Mouse (Mus musculus): ENCODE measurements around the gene Olig2. TPM values are rescaled to one million over a fixed set of nuclear protein-coding genes. Genes with fewer than 3 reads are reported as not detected.

Olig2 gene
- under 1 TPM in 1 of 2 experiments, not detected in 1; 0.11 TPM for total RNA-seq (2021)
- long read RNA-seq, experiment 1, partial matches to known transcripts, result 0 of 1 reads
- long read RNA-seq, experiment 1, other reads (novel, unspliced or antisense), result 1 of 1 reads
- long read RNA-seq, experiment 2, result 0 reads

GRCm38 (mm10) chr16:91225233-91226037, at the start of gene Olig2:
Olig2 (plus strand) TSS chr16:91225457.
- no peak for DNase-seq (ENCODE audit: low spot score in 2 of 2)

- no peak for DNase-seq (ENCODE audit: low spot score in 2 of 2)
Measured at GRCm38 (mm10) chr16:91175892-91176291, 49.4 kb upstream of the Olig2 start.

- no peak for DNase-seq (ENCODE audit: low spot score in 2 of 2)
Measured at GRCm38 (mm10) chr16:91187046-91187445, 38.2 kb upstream of the Olig2 start.

GRCm38 (mm10) chr16:91187662-91188061, 37.6 kb upstream of the Olig2 start:
- no peak for DNase-seq (ENCODE audit: low spot score in 2 of 2)

GRCm38 (mm10) chr16:91188304-91188703, 37.0 kb upstream of the Olig2 start:
- DNase-seq (ENCODE audit: low spot score in 2 of 2), result no peak

- no peak for DNase-seq (ENCODE audit: low spot score in 2 of 2)
Measured at GRCm38 (mm10) chr16:91191233-91191632, 34.0 kb upstream of the Olig2 start.

GRCm38 (mm10) chr16:91191663-91192237, 33.5 kb upstream of the Olig2 start:
- no peak for DNase-seq (ENCODE audit: low spot score in 2 of 2)

- DNase-seq (ENCODE audit: low spot score in 2 of 2), result no peak
Measured at GRCm38 (mm10) chr16:91192672-91193354, 32.4 kb upstream of the Olig2 start.

GRCm38 (mm10) chr16:91199815-91200214, 25.4 kb upstream of the Olig2 start:
- no peak for DNase-seq (ENCODE audit: low spot score in 2 of 2)

GRCm38 (mm10) chr16:91202989-91203388, 22.3 kb upstream of the Olig2 start:
- DNase-seq (ENCODE audit: low spot score in 2 of 2), result no peak

- no peak for DNase-seq (ENCODE audit: low spot score in 2 of 2)
Measured at GRCm38 (mm10) chr16:91206371-91206770, 18.9 kb upstream of the Olig2 start.

GRCm38 (mm10) chr16:91217077-91217476, 8.2 kb upstream of the Olig2 start:
- no peak for DNase-seq (ENCODE audit: low spot score in 2 of 2)

- no peak for DNase-seq (ENCODE audit: low spot score in 2 of 2)
Measured at GRCm38 (mm10) chr16:91217948-91218347, 7.3 kb upstream of the Olig2 start.

- no peak for DNase-seq (ENCODE audit: low spot score in 2 of 2)
Measured at GRCm38 (mm10) chr16:91219246-91219645, 6.0 kb upstream of the Olig2 start.

- DNase-seq (ENCODE audit: low spot score in 2 of 2), result no peak
Measured at GRCm38 (mm10) chr16:91222171-91222642, 3.0 kb upstream of the Olig2 start.

- no peak for DNase-seq (ENCODE audit: low spot score in 2 of 2)
Measured at GRCm38 (mm10) chr16:91222643-91223271, 2.5 kb upstream of the Olig2 start.

GRCm38 (mm10) chr16:91223327-91224067, 1.8 kb upstream of the Olig2 start:
- no peak for DNase-seq (ENCODE audit: low spot score in 2 of 2)

GRCm38 (mm10) chr16:91224068-91224402, 1.2 kb upstream of the Olig2 start:
- no peak for DNase-seq (ENCODE audit: low spot score in 2 of 2)

- no peak for DNase-seq (ENCODE audit: low spot score in 2 of 2)
Measured at GRCm38 (mm10) chr16:91224481-91225232, 600 bp upstream of the Olig2 start.

All from adrenal gland, postnatal 4 days (tissue).